Mouse (Mus musculus): ENCODE results near the gene Eras.
"Not testable (repeated sequence)": the region's sequence is repeated elsewhere in the genome, so short reads cannot be mapped to it uniquely, and the experiment has no call there.

The Eras gene

GRCm38 (mm10) chrX:7909242-7909641 lies 19.2 kb downstream of the Eras start, which contains the start of gene Gm10490:
Gm10490 (plus strand) TSS chrX:7909542.
- DNase-seq: not testable (repeated sequence)

- no peak for DNase-seq
Observed at GRCm38 (mm10) chrX:7907735-7908134, 20.7 kb downstream of the Eras start, which contains the start of gene Gm10491. Gm10491 (minus strand) TSS chrX:7907835.

GRCm38 (mm10) chrX:7904441-7904840 lies 24.0 kb downstream of the Eras start:
- no peak for DNase-seq

- DNase-seq: peak; percentile 92 to 96
Observed at GRCm38 (mm10) chrX:7898880-7899874, 29.2 kb downstream of the Eras start, which contains the start of the genes Pqbp1 and Timm17b. Pqbp1 (minus strand) TSS chrX:7899269. Timm17b (plus strand) TSS chrX:7899357.

GRCm38 (mm10) chrX:7898211-7898610 lies 30.2 kb downstream of the Eras start:
- no peak for DNase-seq

GRCm38 (mm10) chrX:7883841-7884567 lies 44.4 kb downstream of the Eras start, which contains the start of gene Slc35a2:
Slc35a2 (plus strand) TSS chrX:7884028.
- DNase-seq: peak; percentile 88 to 96

GRCm38 (mm10) chrX:7879819-7880218 lies 48.6 kb downstream of the Eras start:
- peak; percentile 70 to 86 for DNase-seq

GRCm38 (mm10) chrX:7878495-7878894 lies 49.9 kb downstream of the Eras start:
- peak in 1 of 2 experiments; percentile 44 for DNase-seq

GRCm38 (mm10) chrX:7878007-7878419 lies 50.4 kb downstream of the Eras start, which contains the start of gene Pim2:
Pim2 (plus strand) TSS chrX:7878262.
- peak; percentile 86 to 94 for DNase-seq

Data from kidney, postnatal 25 days (tissue).